In genomic region chr1:62392863-62393262, GRCm38 (mm10) we compare ENCODE assay signal across 27 mouse cellular contexts.
DNase-seq lines count a peak whose midpoint lies in the region; ATAC-seq and TF ChIP-seq lines count a peak whose summit lies in the region.
"Had no signal": no experiment of that assay in that cellular context is flagged by ENCODE, and none has a peak within 500 bp of the region (broad histone marks: within the 10 kb centered on the region; RNA-seq: fewer than 3 reads in every experiment).

No protein-coding gene starts in this region.

- no peak overlapping the region for H3K27ac ChIP-seq in CH12.LX (ENCODE audit: insufficient read depth, low read depth)
- H3K27ac ChIP-seq in embryonic facial prominence, embryonic 13.5 days = peak overlapping the region; percentile 45
- H3K27ac ChIP-seq in limb, embryonic 12.5 days = peak overlapping the region; percentile 45; the same call in 1 of the 2 replicates
- H3K27ac ChIP-seq: heart, embryonic 13.5 days; hindbrain, embryonic 13.5 days; kidney, postnatal 0 days; limb, embryonic 13.5 days; liver, embryonic 12.5 days; neural tube, embryonic 12.5 days; stomach, embryonic 15.5 days had no signal

- no peak overlapping the region for H3K9ac ChIP-seq in CH12.LX (ENCODE audit: insufficient read depth, low read depth)
- H3K9ac ChIP-seq in embryonic facial prominence, embryonic 13.5 days = no peak overlapping the region
- no peak overlapping the region for H3K9ac ChIP-seq in limb, embryonic 12.5 days (replicated peaks)
- H3K9ac ChIP-seq: heart, embryonic 13.5 days; hindbrain, embryonic 13.5 days; limb, embryonic 13.5 days; liver, embryonic 12.5 days; neural tube, embryonic 12.5 days; stomach, embryonic 15.5 days had no signal

- no peak for TF ChIP-seq POLR2A in CH12.LX (IDR thresholded peaks at IDR 0.05; ENCODE audit: low read depth, low read length)

- no peaks in the 10 kb centered on the region for H3K36me3 ChIP-seq in CH12.LX (replicated peaks in 1 of 2; ENCODE audit: control insufficient read depth in 1 of 2, insufficient read depth in 1 of 2, low read length in 1 of 2)
- no peaks in the 10 kb centered on the region for H3K36me3 ChIP-seq in embryonic facial prominence, embryonic 13.5 days
- H3K36me3 ChIP-seq in limb, embryonic 12.5 days = no peaks in the 10 kb centered on the region
- H3K36me3 ChIP-seq: heart, embryonic 13.5 days; hindbrain, embryonic 13.5 days; limb, embryonic 13.5 days; liver, embryonic 12.5 days; neural tube, embryonic 12.5 days; stomach, embryonic 15.5 days had no signal

- WGBS in embryonic facial prominence, embryonic 13.5 days = 19% methylated on average over 4 of the region's 4 CpGs
- WGBS in limb, embryonic 12.5 days = 39% methylated on average over 4 of the region's 4 CpGs

- ATAC-seq in embryonic facial prominence, embryonic 13.5 days (ENCODE audit: insufficient number of reproducible peaks, insufficient read depth, low FRiP score, low TSS enrichment, low read depth) = no peak
- ATAC-seq in limb, embryonic 12.5 days (ENCODE audit: insufficient number of reproducible peaks, insufficient read depth, low FRiP score, low TSS enrichment, low read depth) = no peak
- ATAC-seq: forebrain, embryonic 16.5 days; liver, embryonic 12.5 days had no signal

- no peak for TF ChIP-seq EP300 in CH12.LX (IDR thresholded peaks at IDR 0.05; ENCODE audit: low read length)

- dilution Hi-C loops in CH12.LX (cut with MboI; ENCODE audit: extremely low pct_ligation_motif_present, extremely low pct_unique_long_range_greater_than_20kb, low sequenced_read_pairs) = no loop called here

- H3K9me3 ChIP-seq in CH12.LX (replicated peaks; ENCODE audit: low read length) = no peaks in the 10 kb centered on the region
- H3K9me3 ChIP-seq in embryonic facial prominence, embryonic 13.5 days = no peaks in the 10 kb centered on the region
- no peaks in the 10 kb centered on the region for H3K9me3 ChIP-seq in limb, embryonic 12.5 days
- H3K9me3 ChIP-seq: heart, embryonic 13.5 days; hindbrain, embryonic 13.5 days; limb, embryonic 13.5 days; liver, embryonic 12.5 days; megakaryocyte, embryonic 14.5 days; neural tube, embryonic 12.5 days; stomach, embryonic 15.5 days had no signal

- in situ Hi-C loops in CH12.LX (cut with MboI; ENCODE audit: low pct_ligation_motif_present, low pct_unique_long_range_greater_than_20kb, low sequenced_read_pairs) = no loop called here

- H3K4me1 ChIP-seq in CH12.LX (ENCODE audit: control insufficient read depth in 1 of 2, insufficient read depth in 2 of 2) = peaks cover 0 to 9% of the 10 kb centered on the region in 2 experiments; a peak in 2 of 4 replicates
- H3K4me1 ChIP-seq in embryonic facial prominence, embryonic 13.5 days = peaks cover 24% of the 10 kb centered on the region
- peaks cover 28% of the 10 kb centered on the region for H3K4me1 ChIP-seq in limb, embryonic 12.5 days (replicated peaks)
- H3K4me1 ChIP-seq: heart, embryonic 13.5 days; hindbrain, embryonic 13.5 days; liver, embryonic 12.5 days; megakaryocyte, embryonic 14.5 days; neural tube, embryonic 12.5 days; stomach, embryonic 15.5 days had no signal

- H3K79me2 ChIP-seq in CH12.LX (replicated peaks; ENCODE audit: control insufficient read depth, extremely low read depth, insufficient read depth, poor library complexity, severe bottlenecking) = no peaks in the 10 kb centered on the region

- no peak overlapping the region for H3K4me2 ChIP-seq in CH12.LX (ENCODE audit: insufficient read depth, low read depth, poor library complexity, severe bottlenecking)
- 0 out of 2 replicates have a peak overlapping the region, but pooled peaks have one; percentile 2 for H3K4me2 ChIP-seq in embryonic facial prominence, embryonic 13.5 days
- H3K4me2 ChIP-seq in limb, embryonic 12.5 days = no peak overlapping the region
- H3K4me2 ChIP-seq: heart, embryonic 13.5 days; hindbrain, embryonic 13.5 days; limb, embryonic 13.5 days; liver, embryonic 12.5 days; neural tube, embryonic 12.5 days; stomach, embryonic 15.5 days had no signal

- TF ChIP-seq CTCF in CH12.LX (conservative IDR thresholded peaks at IDR 0.05 in 1 of 2, IDR thresholded peaks at IDR 0.05 in 1 of 2; ENCODE audit: low read depth in 2 of 2, low read length in 2 of 2) = no peak

- H3K4me3 ChIP-seq in CH12.LX (replicated peaks in 1 of 3; ENCODE audit: low read depth in 2 of 3, low read length in 2 of 3, poor library complexity in 1 of 3) = no peak overlapping the region
- no peak overlapping the region for H3K4me3 ChIP-seq in embryonic facial prominence, embryonic 13.5 days
- no peak overlapping the region for H3K4me3 ChIP-seq in limb, embryonic 12.5 days (replicated peaks)
- H3K4me3 ChIP-seq: heart, embryonic 13.5 days; hindbrain, embryonic 13.5 days; limb, embryonic 13.5 days; liver, embryonic 12.5 days; megakaryocyte, embryonic 14.5 days; neural tube, embryonic 12.5 days; stomach, embryonic 15.5 days had no signal

- peak; percentile 7 for DNase-seq in CH12.LX (ENCODE audit: extremely low read depth)
- peak; percentile 4 for DNase-seq in brain, adult 2 months (ENCODE audit: low read depth, low spot score)
- no peak for DNase-seq in adrenal gland, postnatal 10 days
- DNase-seq in embryo, embryonic 9.5 days (ENCODE audit: extremely low spot score) = no peak
- DNase-seq in thymus, postnatal 4 days = no peak
- DNase-seq in right cerebral cortex, postnatal 25 days = no peak
- DNase-seq: cerebellum, adult 9-10 months; gastrocnemius, postnatal 14 days; heart, adult 18-20 months; heart, postnatal 14 days; kidney, adult 11 months; lung, adult 18-20 months; lung, postnatal 10 days; midbrain, embryonic 14.5 days; right cerebral cortex, postnatal 4 days; thymus, postnatal 36 days had no signal

- no peak for TF ChIP-seq RAD21 in CH12.LX (IDR thresholded peaks at IDR 0.05; ENCODE audit: low read depth, low read length)

- no peaks in the 10 kb centered on the region for H3K27me3 ChIP-seq in CH12.LX (replicated peaks)
- no peaks in the 10 kb centered on the region for H3K27me3 ChIP-seq in embryonic facial prominence, embryonic 13.5 days
- no peaks in the 10 kb centered on the region for H3K27me3 ChIP-seq in limb, embryonic 12.5 days
- H3K27me3 ChIP-seq: heart, embryonic 13.5 days; hindbrain, embryonic 13.5 days; limb, embryonic 13.5 days; liver, embryonic 12.5 days; megakaryocyte, embryonic 14.5 days; neural tube, embryonic 12.5 days; stomach, embryonic 15.5 days had no signal

TF ChIP-seq in CH12.LX, 34 proteins besides CTCF, POLR2A, EP300 and RAD21:
- TF ChIP-seq CHD2 (IDR thresholded peaks at IDR 0.05; ENCODE audit: low read length) = no peak

Comparison
In these comparisons a context has a peak if more than half of its experiments do, and no peak if none do; other contexts are left out.
1. DNase-seq: peak in CH12.LX (single experiment) and brain, adult 2 months (single experiment); none in adrenal gland, postnatal 10 days (single experiment), embryo, embryonic 9.5 days (single experiment), thymus, postnatal 4 days (single experiment) and right cerebral cortex, postnatal 25 days (single experiment).